Mouse (Mus musculus): Measurements from ENCODE around the gene Dot1l. TPM values are rescaled to one million over a fixed set of nuclear protein-coding genes. Genes with fewer than 3 reads are reported as not detected.

Gene Dot1l
- polyA plus RNA-seq, 1 experiment from 2014 or later: 25.7 TPM

MicroRNAs encoded within 50 kb of the gene (microRNA counts, 519-probe panel; counts per million panel counts)
- microRNA mmu-miR-1982: not detected

Small RNA genes within 50 kb of the gene (microRNA-seq; reads per million reads assigned to microRNA genes)
- gene Mir1982: 2.6 reads per million, percentile 3 among the genes with 10 or more reads in this experiment

Other genes starting within 250 kb of the Dot1l start
- gene Atp8b3, start 216.1 kb upstream of the Dot1l start, polyA plus RNA-seq (2016; fragmentation: Nextera tagmentation; extraction: Ambion mirVana): 0.05 and 0.17 TPM in 2 replicates
- 21.5 and 22.2 TPM in 2 replicates for gene Rexo1, start 193.6 kb upstream of the Dot1l start, polyA plus RNA-seq (2016; fragmentation: Nextera tagmentation; extraction: Ambion mirVana)
- gene Klf16, start 177.9 kb upstream of the Dot1l start, polyA plus RNA-seq (2016; fragmentation: Nextera tagmentation; extraction: Ambion mirVana): 7.9 and 8.5 TPM in 2 replicates
- gene Abhd17a, start 164.9 kb upstream of the Dot1l start, polyA plus RNA-seq (2016; fragmentation: Nextera tagmentation; extraction: Ambion mirVana): 99.4 and 105 TPM in 2 replicates
- gene Scamp4, start 152.3 kb upstream of the Dot1l start, polyA plus RNA-seq (2016; fragmentation: Nextera tagmentation; extraction: Ambion mirVana): 67.4 and 70.0 TPM in 2 replicates
- 3.5 and 4.1 TPM in 2 replicates for gene Adat3, start 152.3 kb upstream of the Dot1l start, polyA plus RNA-seq (2016; fragmentation: Nextera tagmentation; extraction: Ambion mirVana)
- 2.4 and 2.6 TPM in 2 replicates for gene Gm49322, start 149.2 kb upstream of the Dot1l start, polyA plus RNA-seq (2016; fragmentation: Nextera tagmentation; extraction: Ambion mirVana)
- 131 and 136 TPM in 2 replicates for gene Csnk1g2, start 132.4 kb upstream of the Dot1l start, polyA plus RNA-seq (2016; fragmentation: Nextera tagmentation; extraction: Ambion mirVana)
- gene Btbd2, start 98.1 kb upstream of the Dot1l start, polyA plus RNA-seq (2016; fragmentation: Nextera tagmentation; extraction: Ambion mirVana): 64.9 and 65.7 TPM in 2 replicates
- gene Mknk2, start 77.1 kb upstream of the Dot1l start, polyA plus RNA-seq (2016; fragmentation: Nextera tagmentation; extraction: Ambion mirVana): 99.6 and 102 TPM in 2 replicates
- gene Mob3a, start 53.2 kb upstream of the Dot1l start, polyA plus RNA-seq (2016; fragmentation: Nextera tagmentation; extraction: Ambion mirVana): 34.8 and 38.1 TPM in 2 replicates
- 13.2 and 18.4 TPM in 2 replicates for gene Izumo4, start 53.0 kb upstream of the Dot1l start, polyA plus RNA-seq (2016; fragmentation: Nextera tagmentation; extraction: Ambion mirVana)
- 56.5 and 58.9 TPM in 2 replicates for gene Ap3d1, start 12.9 kb upstream of the Dot1l start, polyA plus RNA-seq (2016; fragmentation: Nextera tagmentation; extraction: Ambion mirVana)
- 51.2 and 58.3 TPM in 2 replicates for gene Sf3a2, start 43.0 kb downstream of the Dot1l start, polyA plus RNA-seq (2016; fragmentation: Nextera tagmentation; extraction: Ambion mirVana)
- gene Plekhj1, start 43.4 kb downstream of the Dot1l start, polyA plus RNA-seq (2016; fragmentation: Nextera tagmentation; extraction: Ambion mirVana): 82.4 and 83.2 TPM in 2 replicates
- gene Amh, start 50.0 kb downstream of the Dot1l start, polyA plus RNA-seq (2016; fragmentation: Nextera tagmentation; extraction: Ambion mirVana): 0.14 and 0.23 TPM in 2 replicates
- 6.1 and 6.7 TPM in 2 replicates for gene Jsrp1, start 58.3 kb downstream of the Dot1l start, polyA plus RNA-seq (2016; fragmentation: Nextera tagmentation; extraction: Ambion mirVana)
- gene Oaz1, start 71.5 kb downstream of the Dot1l start, polyA plus RNA-seq (2016; fragmentation: Nextera tagmentation; extraction: Ambion mirVana): 1,577 and 1,597 TPM in 2 replicates
- 0.46 and 0.54 TPM in 2 replicates for gene Lingo3, start 88.8 kb downstream of the Dot1l start, polyA plus RNA-seq (2016; fragmentation: Nextera tagmentation; extraction: Ambion mirVana)
- 177 and 182 TPM in 2 replicates for gene Lsm7, start 100.0 kb downstream of the Dot1l start, polyA plus RNA-seq (2016; fragmentation: Nextera tagmentation; extraction: Ambion mirVana)
- 34.8 and 35.2 TPM in 2 replicates for gene Sppl2b, start 100.1 kb downstream of the Dot1l start, polyA plus RNA-seq (2016; fragmentation: Nextera tagmentation; extraction: Ambion mirVana)
- gene Tmprss9, start 116.6 kb downstream of the Dot1l start, polyA plus RNA-seq (2016; fragmentation: Nextera tagmentation; extraction: Ambion mirVana): not detected in 2 replicates
- 285 and 293 TPM in 2 replicates for gene Timm13, start 145.8 kb downstream of the Dot1l start, polyA plus RNA-seq (2016; fragmentation: Nextera tagmentation; extraction: Ambion mirVana)
- gene Lmnb2, start 163.0 kb downstream of the Dot1l start, polyA plus RNA-seq (2016; fragmentation: Nextera tagmentation; extraction: Ambion mirVana): 34.3 and 35.3 TPM in 2 replicates
- gene Gadd45b, start 174.9 kb downstream of the Dot1l start, polyA plus RNA-seq (2016; fragmentation: Nextera tagmentation; extraction: Ambion mirVana): 27.8 and 29.9 TPM in 2 replicates

Measured in heart, embryonic 12.5 days (tissue).